Mouse (Mus musculus) heart, adult 2 months (tissue): ENCODE measurements at regions not wholly inside any gene's neighbourhood (a gene's known extent, or its start where the extent isn't known, plus 50 kb on each side); places are given as distances from the start of the nearest gene placed in this dataset.

Source experiments
- CTCF ChIP-seq: fragments of 200-600 bp; IDR thresholded peaks from 2 replicates; pipeline ENCODE4 v1.8.1; 2022; ENCODE audit warnings: antibody characterized with exemption, mild to moderate bottlenecking, moderate library complexity
- EP300 ChIP-seq: fragments of 200-500 bp; IDR thresholded peaks from 2 replicates; pipeline ENCODE4 v1.6.1; 2011; ENCODE audit warnings: low read depth, low read length, control low read depth; ENCODE audit not compliant: insufficient read depth

DNA sequence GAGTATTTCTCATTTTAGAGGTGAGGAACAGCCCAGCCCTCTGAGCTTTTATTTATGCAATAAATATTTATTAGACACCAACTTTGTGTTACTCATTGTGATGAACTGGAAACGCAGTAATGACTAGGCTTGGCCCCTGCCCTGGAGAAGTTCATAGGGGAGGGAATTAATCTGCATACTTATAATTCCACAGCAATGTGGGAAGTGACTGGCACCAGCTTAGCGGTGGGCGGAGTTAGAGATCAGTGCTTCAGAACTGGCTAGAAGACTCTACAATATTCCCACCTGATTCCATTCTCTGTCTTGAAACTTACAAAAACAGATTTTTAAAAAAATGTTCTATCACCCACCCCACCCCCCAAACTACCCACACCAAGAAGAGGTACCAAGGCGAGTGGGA lies 49.8 kb upstream of the Ssr3 start:
- TF ChIP-seq EP300, result no peak
- no peak for TF ChIP-seq CTCF
